Mouse (Mus musculus) liver, adult 2 months (tissue): ENCODE results near the gene Ppm1h.

Source experiments
- CTCF ChIP-seq: fragments of 200-500 bp; IDR thresholded peaks from 2 replicates; pipeline ENCODE4 v1.5.1; 2011; ENCODE audit warnings: low read depth, low read length, control low read depth
- POLR2A ChIP-seq: fragments of 200-500 bp; IDR thresholded peaks from 2 replicates; pipeline ENCODE4 v1.6.1; 2011; ENCODE audit warnings: low read length, control low read depth; ENCODE audit not compliant: insufficient read depth; ENCODE audit errors: extremely low read depth

- TF ChIP-seq CTCF (no peak), POLR2A (no peak)
Observed at GRCm38 (mm10) chr10:122980123-122980522, 301.6 kb downstream of the Ppm1h start.
